Mouse (Mus musculus) R1 (cell line): ENCODE measurements around the gene Lrrc32.

Experiments used
- DNase-seq: peaks from one replicate; pipeline ENCODE4 v3.0.0-alpha.2; 2018; ENCODE audit warnings: low read depth, low spot score

The Lrrc32 gene

DNA sequence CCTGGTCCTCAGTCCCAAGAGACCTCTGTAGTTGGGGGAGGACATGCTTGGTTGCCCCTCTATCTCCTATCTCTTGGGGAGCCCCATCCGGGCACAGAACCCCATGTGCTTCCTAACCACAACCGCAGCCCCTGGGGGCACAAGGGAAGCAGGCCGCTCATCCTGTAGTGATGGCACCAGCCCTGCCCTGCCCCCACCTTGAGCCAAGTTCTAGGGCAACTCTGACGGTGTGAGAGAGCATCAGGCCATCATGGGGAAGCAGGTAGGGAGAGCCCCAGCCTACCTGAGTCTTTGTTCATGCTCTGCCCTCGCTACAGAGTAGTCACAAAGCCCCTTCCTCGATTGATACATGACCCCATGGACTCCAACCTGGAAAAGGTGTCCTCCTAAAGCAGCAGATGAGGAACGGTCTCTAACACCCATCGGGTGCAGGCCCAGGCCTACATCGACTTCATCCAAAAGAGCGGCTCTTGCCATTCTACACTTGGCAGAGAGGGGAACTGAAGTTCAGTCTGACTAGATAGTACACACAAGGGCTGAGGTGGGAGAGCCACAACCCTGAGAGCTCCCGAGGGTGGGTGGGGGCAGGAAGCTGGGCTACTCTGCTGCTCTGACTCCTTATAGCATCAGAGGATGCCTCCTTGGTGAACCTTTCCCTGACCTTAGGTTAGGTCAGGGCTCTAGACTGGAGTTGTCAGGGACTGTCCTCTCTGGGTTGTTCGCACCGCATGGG, 519 bp upstream of the Lrrc32 start:
- DNase-seq, result no peak

DNA sequence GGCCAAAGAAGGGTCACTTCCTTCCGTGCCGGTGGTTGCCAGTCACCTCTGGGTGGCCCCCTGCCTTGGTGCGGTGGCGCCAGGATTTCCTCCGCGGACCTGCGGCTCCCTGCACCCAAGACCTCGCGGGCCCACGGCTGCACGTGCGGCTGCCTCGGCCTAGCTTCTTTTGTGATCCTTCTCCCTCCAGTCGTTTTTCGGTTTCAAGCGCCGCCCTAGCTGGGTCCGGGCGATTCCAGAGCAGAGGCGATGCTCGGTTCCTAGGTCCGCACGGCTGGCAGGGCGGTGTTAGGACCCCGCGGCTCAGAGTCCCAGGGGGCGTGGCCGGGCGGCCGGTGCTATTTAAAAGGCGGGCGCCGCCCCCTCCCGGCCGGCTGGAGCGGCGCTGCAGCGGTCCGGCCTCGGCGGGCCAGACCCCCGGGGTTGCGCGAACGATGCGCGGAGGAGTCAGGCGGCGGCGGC, 571 bp downstream of the Lrrc32 start:
- DNase-seq, result peak; percentile 71

DNA sequence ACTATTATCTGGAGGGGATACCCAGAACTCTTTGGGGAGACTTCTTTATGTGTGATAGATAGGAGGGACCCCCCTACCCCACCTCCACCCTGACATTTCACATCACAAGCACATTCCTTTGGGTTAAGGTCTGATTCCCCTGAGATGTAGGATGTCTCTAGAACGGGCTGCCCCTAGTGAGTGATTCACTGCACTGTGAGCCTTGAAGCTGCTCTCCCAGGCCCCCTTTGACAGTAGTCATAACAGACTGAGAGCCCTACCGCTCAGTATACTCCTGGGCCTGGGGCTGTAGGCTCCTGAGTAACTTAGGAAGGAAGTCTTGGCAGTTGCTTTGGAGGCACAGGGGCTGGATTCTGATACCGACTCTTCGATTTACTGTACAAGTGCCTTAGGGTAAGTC, 1.2 kb downstream of the Lrrc32 start:
- DNase-seq, result no peak

DNA sequence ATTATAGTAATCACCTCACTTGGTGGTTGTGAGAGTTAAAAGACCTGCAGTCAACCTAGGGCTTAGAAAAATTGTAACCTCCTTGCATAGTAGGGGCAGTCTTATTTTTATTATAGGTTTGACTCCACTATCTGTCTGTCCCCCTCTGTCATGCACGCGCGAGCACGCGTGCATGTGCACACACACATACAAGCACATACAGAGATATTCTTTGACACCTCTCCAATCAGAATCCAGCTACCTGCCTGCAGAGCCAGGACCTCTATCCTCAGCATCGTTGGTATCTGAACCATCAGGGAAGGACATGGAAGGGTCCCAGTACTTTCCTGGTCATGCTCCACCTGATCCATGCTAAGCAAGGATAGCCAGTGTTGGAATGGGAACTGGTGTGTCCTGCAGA, 1.8 kb downstream of the Lrrc32 start:
- no peak for DNase-seq

DNA sequence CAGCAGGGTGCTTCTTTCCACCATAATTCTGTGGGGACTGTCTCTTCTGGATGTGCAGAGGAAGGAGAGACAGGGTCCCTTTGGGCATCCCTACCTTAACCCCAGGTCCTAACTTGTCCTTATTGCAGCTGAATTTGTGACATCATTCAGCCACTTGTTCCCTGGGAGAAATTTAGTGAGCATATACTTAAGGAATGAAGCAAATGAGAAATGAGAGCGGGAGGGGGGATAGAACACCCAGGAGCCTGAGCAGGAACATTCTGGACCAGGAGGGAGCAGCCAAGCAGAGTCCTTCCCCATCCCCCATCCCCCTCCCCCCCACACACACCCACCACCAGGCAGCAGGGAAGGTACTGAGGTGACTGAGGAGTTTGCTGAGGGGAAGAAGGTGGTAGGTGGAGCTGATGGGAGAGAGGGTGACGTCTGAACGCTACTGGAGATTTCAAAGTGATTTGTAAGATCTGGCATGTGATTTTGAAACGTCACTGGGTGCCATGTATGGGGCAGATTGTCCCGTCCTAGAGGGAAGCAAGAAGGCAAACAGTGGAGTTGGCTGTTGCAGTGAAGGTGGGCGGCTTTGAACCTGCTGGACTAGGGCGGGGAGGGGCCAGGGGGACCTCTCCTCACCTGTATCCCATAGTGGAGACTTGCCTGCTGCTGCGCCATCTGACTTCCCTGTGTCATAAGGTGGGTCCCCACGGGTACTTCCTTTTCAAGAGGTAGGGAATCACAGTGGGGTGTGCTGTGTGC, 2.5 kb downstream of the Lrrc32 start:
- no peak for DNase-seq

DNA sequence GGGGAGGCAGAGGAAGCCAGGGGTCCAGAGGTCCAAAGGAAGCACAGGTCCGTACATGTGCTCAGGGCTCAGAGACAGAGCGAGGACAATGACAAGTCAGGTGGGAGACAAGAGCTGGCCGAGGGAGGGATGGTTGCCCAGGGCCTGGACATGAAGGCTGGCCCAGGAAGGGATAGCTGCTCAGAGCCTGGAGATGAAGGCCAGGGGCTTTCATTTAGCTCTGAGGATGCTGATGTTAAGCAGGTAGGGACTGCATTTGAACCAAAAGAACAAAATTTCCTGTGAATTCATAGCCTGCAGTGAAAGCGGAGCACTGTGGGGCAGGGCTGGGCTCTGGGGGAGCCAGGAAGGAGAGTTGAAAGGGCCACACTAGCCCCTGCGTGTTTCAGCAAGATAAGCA, 3.2 kb downstream of the Lrrc32 start:
- DNase-seq, result no peak

DNA sequence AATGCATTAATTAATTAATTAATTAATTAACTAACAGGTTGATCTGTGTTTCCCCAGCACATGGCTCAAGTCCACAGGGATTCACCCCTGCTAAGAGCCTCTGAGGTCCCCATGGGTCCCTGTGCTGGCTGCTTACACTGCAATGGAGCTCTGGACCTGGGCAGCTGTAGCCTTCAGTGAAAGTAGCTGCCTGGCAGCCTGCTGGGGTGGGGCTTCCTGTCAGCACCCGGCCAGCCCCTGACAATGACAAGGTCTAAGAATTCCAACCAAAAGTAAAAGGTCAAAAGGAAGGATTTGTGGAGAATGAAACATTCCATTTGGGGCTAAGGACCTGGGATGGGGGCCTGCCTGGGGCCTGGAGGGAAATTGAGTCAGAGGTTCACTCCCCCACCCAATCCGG, 4.2 kb downstream of the Lrrc32 start:
- DNase-seq, result no peak

DNA sequence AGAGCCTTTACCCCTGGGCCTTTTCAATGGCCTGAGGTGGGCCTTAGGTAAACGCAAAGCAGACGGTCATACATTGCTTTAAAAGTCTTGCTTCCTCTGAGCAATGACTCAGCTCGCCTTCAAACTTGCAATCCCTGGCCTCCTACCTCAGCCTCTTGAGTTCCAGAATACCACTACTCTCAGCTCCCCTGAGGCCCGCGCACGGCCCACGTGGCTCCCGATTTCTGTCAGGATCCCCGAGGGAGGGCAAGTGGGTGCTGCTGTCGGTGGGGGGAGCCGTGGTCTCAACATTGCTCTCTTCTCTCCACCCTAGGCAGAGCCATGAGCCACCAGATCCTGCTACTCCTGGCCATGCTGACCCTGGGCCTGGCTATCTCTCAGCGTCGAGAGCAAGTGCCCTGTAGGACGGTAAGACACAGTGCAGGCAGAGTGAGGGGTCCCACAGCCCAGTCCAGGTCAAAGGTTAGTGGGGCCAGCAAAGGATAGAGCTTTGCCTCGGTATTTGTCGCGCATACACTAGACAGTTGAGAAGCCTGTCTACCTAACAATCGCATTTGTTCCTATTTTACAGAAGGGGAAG, 4.9 kb downstream of the Lrrc32 start:
- DNase-seq, result no peak

DNA sequence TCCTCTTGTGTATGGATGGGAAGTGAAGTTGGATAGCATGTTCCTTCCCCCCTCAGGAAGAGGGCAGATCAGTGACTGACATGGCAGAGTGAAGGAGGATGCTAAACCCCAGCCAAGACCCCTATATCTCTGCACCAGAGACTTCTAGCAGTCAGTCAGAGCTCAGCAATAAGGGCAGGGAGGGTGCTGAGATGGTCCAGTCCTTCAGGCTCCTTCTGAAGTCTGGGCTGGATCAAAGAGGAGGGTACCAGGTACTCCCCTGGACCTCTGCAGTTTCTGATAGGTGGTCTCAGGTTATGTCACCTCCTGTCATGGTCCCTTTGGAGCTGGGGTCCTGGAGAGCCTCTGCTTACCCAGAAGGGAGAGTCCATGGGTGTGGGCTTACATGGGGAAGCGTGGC, 6.5 kb downstream of the Lrrc32 start:
- DNase-seq, result no peak

DNA sequence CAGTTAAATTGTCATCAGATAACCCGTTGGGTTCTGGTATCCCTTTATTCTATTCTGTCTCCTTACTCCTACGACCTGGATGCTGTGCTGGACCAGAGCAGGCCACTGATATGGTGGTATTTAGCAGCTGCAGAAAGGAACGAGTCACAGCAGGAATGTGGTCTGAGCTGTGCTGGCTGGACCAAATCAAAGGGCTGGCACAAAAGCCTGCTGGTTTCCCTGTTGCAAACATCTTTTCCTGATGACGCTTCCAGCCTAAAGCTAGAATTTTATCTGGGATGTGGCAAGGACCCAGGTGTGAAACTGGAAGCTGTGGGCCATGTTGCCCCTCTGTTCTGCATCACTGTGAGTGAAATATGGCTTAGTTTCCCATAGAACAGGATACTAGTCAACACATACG, 8.4 kb downstream of the Lrrc32 start:
- DNase-seq, result no peak

DNA sequence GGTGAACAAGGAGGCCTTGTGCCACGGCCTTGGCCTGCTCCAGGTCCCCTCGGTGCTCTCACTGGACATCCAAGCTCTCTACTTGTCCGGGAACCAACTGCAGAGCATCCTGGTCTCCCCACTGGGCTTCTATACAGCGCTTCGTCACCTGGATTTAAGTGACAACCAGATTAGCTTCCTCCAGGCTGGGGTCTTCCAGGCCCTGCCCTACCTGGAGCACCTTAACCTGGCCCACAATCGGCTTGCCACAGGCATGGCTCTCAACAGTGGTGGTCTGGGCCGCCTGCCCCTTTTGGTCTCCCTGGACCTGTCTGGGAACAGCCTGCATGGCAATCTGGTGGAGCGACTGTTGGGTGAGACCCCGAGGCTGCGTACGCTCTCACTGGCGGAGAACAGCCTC, 9.0 kb downstream of the Lrrc32 start:
- no peak for DNase-seq

DNA sequence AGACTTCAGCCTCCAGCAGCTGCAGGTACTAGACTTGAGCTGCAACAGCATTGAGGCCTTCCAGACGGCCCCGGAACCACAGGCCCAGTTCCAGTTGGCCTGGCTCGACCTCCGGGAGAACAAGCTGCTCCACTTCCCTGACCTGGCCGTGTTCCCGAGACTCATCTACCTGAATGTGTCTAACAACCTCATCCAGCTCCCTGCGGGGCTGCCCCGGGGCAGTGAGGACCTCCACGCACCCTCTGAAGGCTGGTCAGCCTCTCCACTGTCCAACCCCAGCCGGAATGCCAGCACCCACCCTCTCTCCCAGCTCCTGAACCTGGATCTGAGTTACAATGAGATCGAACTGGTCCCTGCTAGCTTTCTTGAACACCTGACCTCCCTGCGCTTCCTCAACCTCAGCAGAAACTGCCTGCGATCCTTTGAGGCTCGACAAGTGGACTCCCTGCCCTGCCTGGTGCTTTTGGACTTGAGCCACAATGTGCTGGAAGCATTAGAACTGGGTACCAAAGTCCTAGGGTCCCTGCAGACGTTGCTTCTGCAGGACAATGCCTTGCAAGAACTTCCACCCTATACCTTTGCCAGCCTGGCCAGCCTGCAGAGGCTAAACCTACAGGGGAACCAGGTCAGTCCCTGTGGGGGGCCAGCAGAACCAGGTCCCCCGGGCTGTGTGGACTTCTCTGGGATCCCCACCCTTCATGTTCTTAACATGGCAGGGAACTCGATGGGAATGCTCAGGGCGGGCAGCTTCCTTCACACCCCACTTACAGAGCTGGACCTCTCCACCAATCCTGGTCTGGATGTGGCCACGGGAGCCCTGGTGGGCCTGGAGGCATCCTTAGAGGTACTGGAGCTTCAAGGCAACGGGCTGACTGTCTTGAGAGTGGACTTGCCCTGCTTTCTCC, 9.8 kb downstream of the Lrrc32 start:
- no peak for DNase-seq

DNA sequence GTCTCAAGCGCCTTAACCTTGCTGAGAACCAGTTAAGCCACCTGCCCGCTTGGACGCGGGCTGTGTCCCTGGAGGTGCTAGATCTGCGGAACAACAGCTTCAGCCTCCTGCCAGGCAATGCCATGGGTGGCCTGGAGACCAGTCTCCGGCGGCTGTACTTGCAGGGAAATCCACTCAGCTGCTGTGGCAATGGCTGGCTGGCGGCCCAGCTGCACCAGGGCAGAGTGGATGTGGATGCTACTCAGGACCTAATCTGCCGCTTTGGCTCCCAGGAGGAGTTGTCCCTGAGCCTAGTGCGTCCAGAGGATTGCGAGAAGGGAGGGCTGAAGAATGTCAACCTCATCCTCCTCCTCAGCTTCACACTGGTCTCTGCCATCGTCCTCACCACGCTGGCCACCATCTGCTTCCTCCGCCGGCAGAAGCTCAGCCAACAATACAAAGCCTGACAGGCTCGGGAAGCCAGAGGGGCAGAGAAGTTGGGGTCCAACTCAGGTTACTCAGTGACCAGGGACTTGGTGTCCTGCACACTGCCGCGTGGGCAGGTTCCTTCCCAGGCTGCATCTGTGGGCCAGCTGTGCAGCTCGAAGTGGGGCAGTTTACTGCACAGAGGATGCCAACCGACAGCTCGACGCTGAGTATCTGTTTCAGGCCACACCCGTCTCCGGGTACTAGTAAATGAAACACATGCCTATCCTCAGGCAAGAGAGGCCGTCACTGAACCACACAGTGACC, 10.6 kb downstream of the Lrrc32 start:
- DNase-seq, result no peak

DNA sequence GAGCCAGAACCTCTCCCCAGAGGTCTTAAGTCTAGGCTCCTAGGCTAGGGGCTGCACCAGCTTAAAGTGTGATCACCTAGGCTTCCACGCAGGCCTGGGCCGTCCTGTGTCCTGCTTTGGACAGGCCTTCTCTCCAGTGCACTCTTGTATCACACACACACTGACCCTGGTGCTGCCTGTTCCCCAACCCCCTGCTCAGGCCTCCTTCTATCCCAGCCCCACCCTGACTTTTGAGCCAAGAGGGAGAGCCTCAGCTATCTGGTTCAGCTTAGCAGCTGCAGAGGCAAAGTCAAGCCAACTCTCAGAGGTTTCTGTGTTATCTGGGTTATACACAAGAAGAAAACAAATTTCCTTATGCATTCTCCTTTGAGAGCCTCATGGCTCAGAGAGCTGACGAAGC, 11.4 kb downstream of the Lrrc32 start:
- DNase-seq, result no peak

DNA sequence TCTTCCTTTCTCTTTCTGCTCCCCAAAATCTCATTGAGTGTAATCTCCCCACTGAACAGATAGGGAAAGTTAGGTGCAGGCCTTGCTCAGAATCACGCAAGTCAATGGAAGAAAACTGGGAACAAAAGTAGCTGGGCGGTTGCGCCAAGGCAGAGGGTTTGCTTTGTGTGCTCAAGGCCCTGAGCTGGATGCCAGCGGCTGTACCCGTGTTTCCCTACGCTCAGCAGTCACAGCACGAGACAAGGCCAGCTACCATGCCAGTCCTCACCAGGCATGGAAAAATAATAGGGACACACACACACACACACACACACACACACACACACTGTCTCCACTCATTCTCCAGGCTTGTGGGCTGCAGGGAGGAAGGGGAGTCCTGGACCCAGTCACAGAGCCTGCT, 12.0 kb downstream of the Lrrc32 start:
- DNase-seq, result no peak

DNA sequence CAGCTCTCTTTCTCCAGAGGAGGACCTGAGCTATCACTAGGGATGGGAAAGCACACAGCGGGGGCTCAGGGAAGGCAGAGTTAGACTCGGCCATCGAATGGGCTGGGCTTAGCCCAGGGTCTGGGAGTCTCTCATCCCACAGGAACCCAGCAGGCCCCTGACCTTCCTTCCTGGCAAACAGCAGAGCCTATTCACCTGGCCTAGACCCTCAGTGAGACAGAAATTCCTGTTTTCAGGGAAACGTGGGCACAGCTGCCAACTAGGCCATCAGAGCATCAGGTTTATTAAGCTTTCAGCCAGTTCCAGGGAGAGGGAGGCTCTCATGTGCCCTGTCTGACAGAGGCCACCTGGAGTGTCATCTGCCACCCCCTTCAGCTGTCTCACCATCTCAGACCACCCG, 13.8 kb downstream of the Lrrc32 start:
- no peak for DNase-seq

DNA sequence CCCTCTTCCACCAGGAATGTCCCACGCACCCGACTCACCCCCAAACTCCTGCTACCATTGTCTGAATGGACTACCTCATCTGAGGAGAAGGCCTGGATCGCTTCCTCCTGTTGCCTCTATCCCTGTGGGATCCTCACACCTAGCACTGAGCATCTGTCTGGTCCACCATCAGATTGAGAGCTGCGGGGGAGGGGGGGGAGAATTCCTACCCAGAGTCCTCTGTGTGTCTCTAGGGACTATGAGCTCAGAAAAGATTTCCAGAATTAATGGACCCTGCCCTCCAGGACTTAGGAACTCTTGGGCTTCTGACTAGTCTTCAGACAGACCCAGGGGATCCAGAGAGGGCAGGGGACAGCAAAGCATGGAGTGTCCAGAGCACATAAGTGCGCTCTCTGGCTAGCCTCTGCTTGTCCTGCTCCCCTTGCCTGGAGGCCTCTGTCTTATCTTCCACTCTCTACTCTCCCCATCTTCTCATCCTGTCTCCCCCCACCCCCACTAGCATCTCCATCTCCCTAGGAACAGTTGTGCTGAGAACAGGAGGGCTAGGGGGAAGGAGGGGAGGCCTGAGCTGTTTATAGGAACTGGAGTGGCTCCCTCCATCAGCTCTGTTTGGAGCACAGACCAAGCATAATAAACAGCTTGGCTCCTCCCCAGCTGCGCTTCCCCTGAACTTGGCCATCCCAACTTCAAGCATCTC, 15.0 kb downstream of the Lrrc32 start:
- no peak for DNase-seq

DNA sequence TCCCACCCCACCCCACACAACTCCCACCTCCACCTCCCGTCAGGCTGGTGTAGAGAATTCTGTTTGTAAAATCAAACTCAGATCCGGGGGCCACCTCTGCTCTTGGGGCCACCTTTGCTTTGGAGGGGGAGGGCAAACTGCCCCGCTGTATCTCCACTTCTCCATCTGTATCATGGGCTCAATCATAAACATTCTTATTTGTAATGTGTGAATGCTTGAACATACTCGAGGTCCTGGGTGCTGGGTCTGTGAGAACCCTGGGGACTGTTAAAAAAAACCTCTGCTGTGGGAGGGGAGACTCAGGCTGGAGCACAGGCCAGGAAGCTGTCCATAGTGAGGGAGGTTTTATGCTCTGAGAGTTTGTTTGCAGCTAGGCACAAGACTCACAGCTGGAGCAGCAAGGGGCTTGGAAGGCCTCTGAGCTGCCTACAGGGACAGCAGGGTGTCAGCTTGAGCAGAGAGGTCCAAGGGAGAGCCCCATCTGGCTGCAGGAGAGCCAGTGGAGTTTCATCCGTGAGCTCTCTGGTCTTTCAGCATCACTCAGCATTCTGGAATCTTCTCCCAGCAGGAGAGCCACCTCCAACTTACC, 15.7 kb downstream of the Lrrc32 start:
- no peak for DNase-seq

DNA sequence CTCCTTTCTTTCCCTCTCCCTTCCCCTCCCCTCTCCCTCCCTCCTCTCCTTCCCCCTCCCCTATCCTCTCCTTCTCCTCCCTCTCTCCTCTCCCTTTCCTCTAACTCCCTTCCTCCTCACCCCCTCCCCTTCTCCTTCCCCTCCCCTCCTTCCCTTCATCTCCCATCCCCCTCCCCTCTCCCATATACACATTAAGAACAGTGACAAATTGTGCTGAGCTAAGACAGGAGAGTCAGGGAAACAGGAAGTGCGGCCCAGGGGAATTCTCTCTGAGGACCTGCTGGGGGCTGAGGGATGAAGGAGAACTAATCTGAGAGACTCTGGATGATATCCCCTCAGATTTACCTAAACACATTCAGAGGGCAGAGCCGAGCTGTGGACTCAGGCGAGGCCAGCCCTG, 16.6 kb downstream of the Lrrc32 start:
- DNase-seq, result no peak
